In genomic region chr15:85899396-85899795, GRCm38 (mm10) we compare ENCODE assay signal across 22 mouse cellular contexts. TPM values are rescaled to one million over a fixed set of nuclear protein-coding genes. Genes with fewer than 3 reads are reported as not detected.
DNase-seq lines count a peak whose midpoint lies in the region; ATAC-seq and TF ChIP-seq lines count a peak whose summit lies in the region.
"Had no signal": no experiment of that assay in that cellular context is flagged by ENCODE, and none has a peak within 500 bp of the region (broad histone marks: within the 10 kb centered on the region; RNA-seq: fewer than 3 reads in every experiment).

No protein-coding gene starts in this region.

- 0 out of 2 replicates have a peak, but pooled peaks have one; percentile 40 for ATAC-seq in hindbrain, postnatal 0 days
- ATAC-seq in hindbrain, embryonic 13.5 days (ENCODE audit: low FRiP score), result no peak
- ATAC-seq in midbrain, postnatal 0 days (ENCODE audit: low FRiP score), result no peak
- ATAC-seq in midbrain, embryonic 14.5 days (ENCODE audit: low FRiP score, low TSS enrichment), result no peak
- ATAC-seq: inflammation-experienced regulatory T-cells, adult 6 months had no signal

- H3K27me3 ChIP-seq in hindbrain, postnatal 0 days (ENCODE audit: insufficient read depth, low read length), result no peaks in the 10 kb centered on the region
- no peaks in the 10 kb centered on the region for H3K27me3 ChIP-seq in hindbrain, embryonic 13.5 days
- H3K27me3 ChIP-seq in midbrain, postnatal 0 days (ENCODE audit: insufficient read depth, low read length), result no peaks in the 10 kb centered on the region
- no peaks in the 10 kb centered on the region for H3K27me3 ChIP-seq in midbrain, embryonic 14.5 days (ENCODE audit: control insufficient read depth, insufficient read depth, low read length)
- H3K27me3 ChIP-seq: heart, embryonic 15.5 days; liver, embryonic 15.5 days; lung, embryonic 15.5 days; stomach, embryonic 15.5 days had no signal

- peak; percentile 58 for DNase-seq in adrenal gland, postnatal 14 days
- DNase-seq in adrenal gland, adult 8-10 months, result no peak
- DNase-seq in hindbrain, postnatal 0 days (ENCODE audit: low spot score), result no peak
- DNase-seq in midbrain, postnatal 0 days (ENCODE audit: low spot score), result peak; percentile 38
- no peak for DNase-seq in midbrain, embryonic 14.5 days
- DNase-seq in right cerebral cortex, postnatal 4 days, result no peak
- DNase-seq: cerebellum, adult 2 months; cerebellum, postnatal 14 days; gastrocnemius, postnatal 14 days; kidney, adult 11 months; kidney, postnatal 14 days; layer of hippocampus, adult 9-11 months; retina, postnatal 1 day; right cerebral cortex, postnatal 14 days had no signal

- no peak for TF ChIP-seq CTCF in hindbrain, postnatal 0 days (IDR thresholded peaks at IDR 0.05; ENCODE audit: low read depth)
- TF ChIP-seq CTCF in midbrain, postnatal 0 days (IDR thresholded peaks at IDR 0.05), result no peak

- 38% methylated on average over 6 of the region's 6 CpGs for WGBS in hindbrain, postnatal 0 days
- WGBS in hindbrain, embryonic 13.5 days, result 46% methylated on average over 6 of the region's 6 CpGs
- WGBS in midbrain, postnatal 0 days, result 61% methylated on average over 6 of the region's 6 CpGs
- 68% methylated on average over 6 of the region's 6 CpGs for WGBS in midbrain, embryonic 14.5 days

- no peaks in the 10 kb centered on the region for H3K9me3 ChIP-seq in hindbrain, postnatal 0 days (ENCODE audit: low read length)
- H3K9me3 ChIP-seq in hindbrain, embryonic 13.5 days, result no peaks in the 10 kb centered on the region
- no peaks in the 10 kb centered on the region for H3K9me3 ChIP-seq in midbrain, postnatal 0 days (ENCODE audit: low read length)
- no peaks in the 10 kb centered on the region for H3K9me3 ChIP-seq in midbrain, embryonic 14.5 days (ENCODE audit: control insufficient read depth, low read length)
- H3K9me3 ChIP-seq: heart, embryonic 15.5 days; liver, embryonic 15.5 days; lung, embryonic 15.5 days; stomach, embryonic 15.5 days had no signal

- peaks cover 7% of the 10 kb centered on the region for H3K36me3 ChIP-seq in hindbrain, postnatal 0 days (ENCODE audit: insufficient read depth, low read length)
- H3K36me3 ChIP-seq in hindbrain, embryonic 13.5 days, result peaks cover 52% of the 10 kb centered on the region
- H3K36me3 ChIP-seq in midbrain, postnatal 0 days (ENCODE audit: insufficient read depth, low read length), result peaks cover 28% of the 10 kb centered on the region
- peaks cover 46% of the 10 kb centered on the region for H3K36me3 ChIP-seq in midbrain, embryonic 14.5 days (ENCODE audit: control insufficient read depth, insufficient read depth, low read length)

- H3K9ac ChIP-seq in hindbrain, postnatal 0 days (replicated peaks; ENCODE audit: low read length), result no peak overlapping the region
- H3K9ac ChIP-seq in hindbrain, embryonic 13.5 days, result no peak overlapping the region
- no peak overlapping the region for H3K9ac ChIP-seq in midbrain, postnatal 0 days (replicated peaks; ENCODE audit: low read length, poor library complexity, severe bottlenecking)
- no peak overlapping the region for H3K9ac ChIP-seq in midbrain, embryonic 14.5 days (replicated peaks; ENCODE audit: low read length)
- H3K9ac ChIP-seq: heart, embryonic 15.5 days; hindbrain, embryonic 14.5 days; liver, embryonic 15.5 days; lung, embryonic 15.5 days; stomach, embryonic 15.5 days had no signal

- no peaks in the 10 kb centered on the region for H3K4me1 ChIP-seq in hindbrain, postnatal 0 days (ENCODE audit: insufficient read depth, low read length)
- H3K4me1 ChIP-seq in hindbrain, embryonic 13.5 days (replicated peaks), result peaks cover 4% of the 10 kb centered on the region; the same call in 1 of the 2 replicates
- no peaks in the 10 kb centered on the region for H3K4me1 ChIP-seq in midbrain, postnatal 0 days (ENCODE audit: insufficient read depth, low read length)
- H3K4me1 ChIP-seq in midbrain, embryonic 14.5 days (ENCODE audit: control insufficient read depth, insufficient read depth, low read length), result no peaks in the 10 kb centered on the region
- H3K4me1 ChIP-seq: heart, embryonic 15.5 days; liver, embryonic 15.5 days; lung, embryonic 15.5 days; stomach, embryonic 15.5 days had no signal

- H3K4me3 ChIP-seq in hindbrain, postnatal 0 days (ENCODE audit: low read length), result no peak overlapping the region
- no peak overlapping the region for H3K4me3 ChIP-seq in hindbrain, embryonic 13.5 days
- no peak overlapping the region for H3K4me3 ChIP-seq in midbrain, postnatal 0 days (ENCODE audit: low read depth, low read length)
- H3K4me3 ChIP-seq in midbrain, embryonic 14.5 days (replicated peaks; ENCODE audit: low read depth, low read length), result no peak overlapping the region
- H3K4me3 ChIP-seq: erythroblast, embryonic 14.5 days; heart, embryonic 15.5 days; liver, embryonic 15.5 days; lung, embryonic 15.5 days; stomach, embryonic 15.5 days had no signal

- H3K27ac ChIP-seq in hindbrain, postnatal 0 days, result no peak overlapping the region
- H3K27ac ChIP-seq in hindbrain, embryonic 13.5 days, result no peak overlapping the region
- no peak overlapping the region for H3K27ac ChIP-seq in midbrain, postnatal 0 days (ENCODE audit: low read depth, low read length)
- no peak overlapping the region for H3K27ac ChIP-seq in midbrain, embryonic 14.5 days (replicated peaks; ENCODE audit: low read depth, low read length)
- H3K27ac ChIP-seq: heart, embryonic 15.5 days; hindbrain, embryonic 14.5 days; liver, embryonic 15.5 days; lung, embryonic 15.5 days; stomach, embryonic 15.5 days had no signal

- no peak overlapping the region for H3K4me2 ChIP-seq in hindbrain, postnatal 0 days (ENCODE audit: low read depth, low read length)
- H3K4me2 ChIP-seq in hindbrain, embryonic 13.5 days, result no peak overlapping the region
- no peak overlapping the region for H3K4me2 ChIP-seq in midbrain, postnatal 0 days (ENCODE audit: low read depth, low read length, poor library complexity, severe bottlenecking)
- H3K4me2 ChIP-seq in midbrain, embryonic 14.5 days (ENCODE audit: low read length), result no peak overlapping the region
- H3K4me2 ChIP-seq: heart, embryonic 15.5 days; hindbrain, embryonic 14.5 days; liver, embryonic 15.5 days; lung, embryonic 15.5 days; stomach, embryonic 15.5 days had no signal

RNA-seq across cellular contexts. Expression of gene Trmu, which starts 20.3 kb away (rescaled TPM):
- 32.1 and 34.9 TPM in 2 replicates for total RNA-seq in adrenal gland, postnatal 14 days (2021)
- total RNA-seq in adrenal gland, adult 8-10 months (2022), result 10 to 100 TPM; 21.8 to 49.7 (median 33.9) TPM
- total RNA-seq in hindbrain, postnatal 0 days (2014; rRNA removed), result 21.6 and 30.4 TPM in 2 replicates
- polyA plus RNA-seq in hindbrain, postnatal 0 days (2015; fragmentation: Nextera tagmentation; extraction: Ambion mirVana), result 35.1 and 39.5 TPM in 2 replicates
- polyA plus RNA-seq in hindbrain, embryonic 13.5 days (2015; fragmentation: Nextera tagmentation; extraction: Ambion mirVana), result 40.8 and 47.9 TPM in 2 replicates
- total RNA-seq in midbrain, postnatal 0 days (2014; rRNA removed), result 22.7 and 27.6 TPM in 2 replicates
- polyA plus RNA-seq in midbrain, postnatal 0 days (2015; fragmentation: Nextera tagmentation; extraction: Ambion mirVana), result 37.0 and 41.4 TPM in 2 replicates
- 36.2 and 41.5 TPM in 2 replicates for polyA plus RNA-seq in midbrain, embryonic 14.5 days (2014; fragmentation: Nextera tagmentation; extraction: Ambion mirVana)

RNA-seq across cellular contexts. Expression of gene Gtse1, which starts 39.9 kb away (rescaled TPM):
- total RNA-seq in adrenal gland, postnatal 14 days (2021), result 4.4 and 4.6 TPM in 2 replicates
- 1 to 10 TPM in 3 of 4 experiments, under 1 TPM in 1; 0.61 to 1.5 (median 1.3) TPM for total RNA-seq in adrenal gland, adult 8-10 months (2022)
- 10.4 and 10.5 TPM in 2 replicates for total RNA-seq in hindbrain, postnatal 0 days (2014; rRNA removed)
- polyA plus RNA-seq in hindbrain, postnatal 0 days (2015; fragmentation: Nextera tagmentation; extraction: Ambion mirVana), result 4.9 and 5.4 TPM in 2 replicates
- 8.9 and 9.1 TPM in 2 replicates for polyA plus RNA-seq in hindbrain, embryonic 13.5 days (2015; fragmentation: Nextera tagmentation; extraction: Ambion mirVana)
- total RNA-seq in midbrain, postnatal 0 days (2014; rRNA removed), result 2.4 and 3.2 TPM in 2 replicates
- 1.8 and 1.9 TPM in 2 replicates for polyA plus RNA-seq in midbrain, postnatal 0 days (2015; fragmentation: Nextera tagmentation; extraction: Ambion mirVana)
- 3.8 and 6.4 TPM in 2 replicates for polyA plus RNA-seq in midbrain, embryonic 14.5 days (2014; fragmentation: Nextera tagmentation; extraction: Ambion mirVana)

Comparison
In these comparisons a context has a peak if more than half of its experiments do, and no peak if none do; other contexts are left out.
1. DNase-seq: peak in adrenal gland, postnatal 14 days (single experiment) and midbrain, postnatal 0 days (single experiment); none in adrenal gland, adult 8-10 months (single experiment), hindbrain, postnatal 0 days (single experiment), midbrain, embryonic 14.5 days (single experiment) and right cerebral cortex, postnatal 4 days (single experiment).